In the genomic region with DNA sequence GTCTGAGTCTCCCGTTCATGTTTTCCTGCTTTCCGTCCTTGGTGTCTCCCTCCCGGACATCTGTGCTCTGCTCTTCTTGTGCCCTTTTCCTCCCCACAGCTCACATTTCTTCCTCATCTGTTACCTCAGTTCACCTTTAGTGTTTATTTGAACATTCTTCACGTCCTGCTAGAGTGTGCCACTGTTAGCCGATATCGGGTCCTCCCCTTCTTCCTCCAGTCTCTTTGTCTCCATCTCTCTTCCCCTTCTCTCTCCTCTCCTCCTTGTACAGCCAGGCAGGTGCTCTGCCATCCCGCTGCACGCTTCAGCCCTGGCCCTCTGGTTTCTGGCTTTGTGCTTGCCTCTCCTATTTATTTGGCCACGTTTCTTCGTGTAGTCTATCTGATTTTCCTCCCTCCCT, we compare ENCODE assay signal across 17 mouse cellular contexts. TPM values are rescaled to one million over a fixed set of nuclear protein-coding genes. Genes with fewer than 3 reads are reported as not detected.
DNase-seq lines count a peak whose midpoint lies in the region; ATAC-seq and TF ChIP-seq lines count a peak whose summit lies in the region.
"Had no signal": no experiment of that assay in that cellular context is flagged by ENCODE, and none has a peak within 500 bp of the region (broad histone marks: within the 10 kb centered on the region; RNA-seq: fewer than 3 reads in every experiment).

No protein-coding gene starts in this region.

- TF ChIP-seq EP300 in heart, postnatal 0 days (IDR thresholded peaks at IDR 0.05; ENCODE audit: low read depth), result no peak
- TF ChIP-seq EP300 in liver, postnatal 0 days (IDR thresholded peaks at IDR 0.05; ENCODE audit: low read depth), result no peak

- intact Hi-C loops in gastrocnemius, adult 2 months (cut with DNase I), result no loop called here
- intact Hi-C loops in heart, postnatal 14 days (cut with DNase I), result no loop called here

- peaks cover 5% of the 10 kb centered on the region; the same call in 1 of the 2 replicates for H3K9me3 ChIP-seq in heart, postnatal 0 days (replicated peaks; ENCODE audit: control insufficient read depth, low read length)
- H3K9me3 ChIP-seq in liver, postnatal 0 days (ENCODE audit: low read length), result no peaks in the 10 kb centered on the region
- H3K9me3 ChIP-seq in liver, embryonic 12.5 days (replicated peaks), result 0 out of 2 replicates have a peak, but pooled peaks cover 2% of the 10 kb centered on the region
- H3K9me3 ChIP-seq: limb, embryonic 15.5 days had no signal

- no peaks in the 10 kb centered on the region for H3K36me3 ChIP-seq in heart, postnatal 0 days (replicated peaks; ENCODE audit: control insufficient read depth, insufficient read depth, low read length)
- no peaks in the 10 kb centered on the region for H3K36me3 ChIP-seq in liver, postnatal 0 days (replicated peaks; ENCODE audit: insufficient read depth, low read length)
- H3K36me3 ChIP-seq in liver, embryonic 12.5 days, result no peaks in the 10 kb centered on the region
- H3K36me3 ChIP-seq: hindbrain, embryonic 12.5 days; limb, embryonic 15.5 days had no signal

- WGBS in heart, postnatal 0 days, result 18% methylated on average over 10 of the region's 10 CpGs
- 28% methylated on average over 10 of the region's 10 CpGs for WGBS in liver, postnatal 0 days (ENCODE audit: insufficient replicate concordance)
- 40% methylated on average over 10 of the region's 10 CpGs for WGBS in liver, embryonic 12.5 days (ENCODE audit: insufficient replicate concordance)

- peak overlapping the region; percentile 49 for H3K4me2 ChIP-seq in heart, postnatal 0 days (ENCODE audit: low read depth, low read length)
- peak overlapping the region; percentile 36 for H3K4me2 ChIP-seq in liver, postnatal 0 days (ENCODE audit: low read depth, low read length)
- H3K4me2 ChIP-seq in liver, embryonic 12.5 days, result no peak overlapping the region
- H3K4me2 ChIP-seq: hindbrain, embryonic 12.5 days; limb, embryonic 15.5 days had no signal

- no peak for DNase-seq in gastrocnemius, adult 2 months
- no peak for DNase-seq in gastrocnemius, adult 18-20 months (ENCODE audit: low spot score)
- no peak for DNase-seq in heart, postnatal 0 days (ENCODE audit: low spot score)
- no peak for DNase-seq in heart, postnatal 14 days
- DNase-seq in liver, postnatal 0 days, result no peak
- DNase-seq in frontal cortex, postnatal 14 days (ENCODE audit: low spot score in 2 of 2), result no peak
- DNase-seq: adrenal gland, postnatal 25 days; cerebellum, adult 9-10 months; kidney, adult 11 months had no signal

- no peak for ATAC-seq in heart, postnatal 0 days (ENCODE audit: insufficient read depth, low read depth)
- ATAC-seq in liver, postnatal 0 days, result no peak
- no peak for ATAC-seq in liver, embryonic 12.5 days
- 0 out of 2 replicates have a peak, but pooled peaks have one; percentile 26 for ATAC-seq in megakaryocyte progenitor cell, adult 5-6 weeks (replicated peaks; ENCODE audit: poor library complexity)
- ATAC-seq: forebrain, embryonic 14.5 days; midbrain, embryonic 16.5 days had no signal

- H3K9ac ChIP-seq in heart, postnatal 0 days (replicated peaks; ENCODE audit: low read depth, low read length), result no peak overlapping the region
- no peak overlapping the region; the same call in 1 of the 2 replicates for H3K9ac ChIP-seq in liver, postnatal 0 days (replicated peaks)
- no peak overlapping the region for H3K9ac ChIP-seq in liver, embryonic 12.5 days
- H3K9ac ChIP-seq: hindbrain, embryonic 12.5 days; limb, embryonic 15.5 days had no signal

- no peak for TF ChIP-seq CTCF in gastrocnemius, adult 2 months (IDR thresholded peaks at IDR 0.05)
- TF ChIP-seq CTCF in heart, postnatal 0 days (IDR thresholded peaks at IDR 0.05; ENCODE audit: low read depth), result no peak
- no peak for TF ChIP-seq CTCF in liver, postnatal 0 days (IDR thresholded peaks at IDR 0.05; ENCODE audit: low read depth)

- 0 out of 2 replicates have a peak overlapping the region, but pooled peaks have one; percentile 21 for H3K4me3 ChIP-seq in gastrocnemius, adult 2 months
- H3K4me3 ChIP-seq in heart, postnatal 0 days (ENCODE audit: low read depth, low read length), result no peak overlapping the region
- no peak overlapping the region for H3K4me3 ChIP-seq in liver, postnatal 0 days (ENCODE audit: low read depth, low read length)
- H3K4me3 ChIP-seq in liver, embryonic 12.5 days, result no peak overlapping the region
- H3K4me3 ChIP-seq: hindbrain, embryonic 12.5 days; limb, embryonic 15.5 days had no signal

- no peak overlapping the region; the same call in 1 of the 2 replicates for H3K27ac ChIP-seq in gastrocnemius, adult 2 months
- peak overlapping the region; percentile 62 for H3K27ac ChIP-seq in heart, postnatal 0 days (ENCODE audit: low read depth)
- peak overlapping the region; percentile 60; the same call in 1 of the 2 replicates for H3K27ac ChIP-seq in liver, postnatal 0 days (ENCODE audit: low read depth)
- H3K27ac ChIP-seq in liver, embryonic 12.5 days, result no peak overlapping the region
- H3K27ac ChIP-seq: hindbrain, embryonic 12.5 days; limb, embryonic 15.5 days; macrophage had no signal

- H3K27me3 ChIP-seq in heart, postnatal 0 days (ENCODE audit: control insufficient read depth, insufficient read depth, low read length), result no peaks in the 10 kb centered on the region
- no peaks in the 10 kb centered on the region for H3K27me3 ChIP-seq in liver, postnatal 0 days (ENCODE audit: insufficient read depth, low read length)
- no peaks in the 10 kb centered on the region for H3K27me3 ChIP-seq in liver, embryonic 12.5 days (replicated peaks)
- H3K27me3 ChIP-seq: CH12.LX; hindbrain, embryonic 12.5 days; limb, embryonic 15.5 days had no signal

- H3K4me1 ChIP-seq in heart, postnatal 0 days (ENCODE audit: control insufficient read depth, insufficient read depth), result peaks cover 12% of the 10 kb centered on the region
- peaks cover 13% of the 10 kb centered on the region for H3K4me1 ChIP-seq in liver, postnatal 0 days (ENCODE audit: insufficient read depth)
- H3K4me1 ChIP-seq in liver, embryonic 12.5 days, result peaks cover 15% of the 10 kb centered on the region; the same call in 1 of the 2 replicates
- H3K4me1 ChIP-seq: hindbrain, embryonic 12.5 days; limb, embryonic 15.5 days had no signal

RNA-seq across cellular contexts. Expression of a gene that starts 10.4 kb away (rescaled TPM):
- total RNA-seq in gastrocnemius, adult 2 months (2021), result 1 to 10 TPM; 4.2 to 6.0 TPM
- total RNA-seq in gastrocnemius, adult 18-20 months (2021), result 1 to 10 TPM; 3.7 to 7.0 TPM
- 45.6 and 75.5 TPM in 2 replicates for total RNA-seq in heart, postnatal 0 days (2014; rRNA removed; ENCODE audit: low replicate concordance)
- 75.8 and 78.3 TPM in 2 replicates for polyA plus RNA-seq in heart, postnatal 0 days (2015; fragmentation: Nextera tagmentation; extraction: Ambion mirVana)
- 10 to 100 TPM; 46.3 to 48.9 TPM for total RNA-seq in heart, postnatal 14 days (2021)
- polyA plus RNA-seq in liver, postnatal 0 days (2015; fragmentation: Nextera tagmentation; extraction: Ambion mirVana), result 57.9 and 61.7 TPM in 2 replicates
- polyA plus RNA-seq in liver, embryonic 12.5 days (2016; fragmentation: Nextera tagmentation; extraction: Ambion mirVana), result 28.2 and 28.9 TPM in 2 replicates
- total RNA-seq in megakaryocyte progenitor cell, adult 5-6 weeks (2015), result 0.15 and 0.44 TPM in 2 replicates
- total RNA-seq in megakaryocyte progenitor cell, adult 5-6 weeks (2017), result 0.68 TPM in 1 of 2 replicates, not detected in the other

RNA-seq across cellular contexts. Expression of a gene that starts 29.0 kb away (rescaled TPM):
- under 1 TPM; 0.84 to 0.92 TPM for total RNA-seq in gastrocnemius, adult 2 months (2021)
- under 1 TPM; 0.48 to 0.93 TPM for total RNA-seq in gastrocnemius, adult 18-20 months (2021)
- total RNA-seq in heart, postnatal 0 days (2014; rRNA removed; ENCODE audit: low replicate concordance), result not detected in 2 replicates
- polyA plus RNA-seq in heart, postnatal 0 days (2015; fragmentation: Nextera tagmentation; extraction: Ambion mirVana), result 1.1 and 2.5 TPM in 2 replicates
- total RNA-seq in heart, postnatal 14 days (2021), result 1 to 10 TPM; 2.2 to 2.5 TPM
- polyA plus RNA-seq in liver, postnatal 0 days (2015; fragmentation: Nextera tagmentation; extraction: Ambion mirVana), result 36.5 and 37.8 TPM in 2 replicates
- polyA plus RNA-seq in liver, embryonic 12.5 days (2016; fragmentation: Nextera tagmentation; extraction: Ambion mirVana), result 3.1 TPM in 2 replicates
- 0.42 and 0.67 TPM in 2 replicates for total RNA-seq in megakaryocyte progenitor cell, adult 5-6 weeks (2015)
- total RNA-seq in megakaryocyte progenitor cell, adult 5-6 weeks (2017), result 1.9 and 3.8 TPM in 2 replicates
- polyA plus RNA-seq: macrophage had no signal

RNA-seq across cellular contexts. Expression of a gene that starts 36.6 kb away (rescaled TPM):
- total RNA-seq in gastrocnemius, adult 2 months (2021), result 10 to 100 TPM; 29.9 to 36.8 TPM
- total RNA-seq in gastrocnemius, adult 18-20 months (2021), result 10 to 100 TPM; 24.7 to 26.1 TPM
- 80.2 and 82.0 TPM in 2 replicates for total RNA-seq in heart, postnatal 0 days (2014; rRNA removed; ENCODE audit: low replicate concordance)
- polyA plus RNA-seq in heart, postnatal 0 days (2015; fragmentation: Nextera tagmentation; extraction: Ambion mirVana), result 47.7 and 48.8 TPM in 2 replicates
- 10 to 100 TPM; 42.3 to 46.1 TPM for total RNA-seq in heart, postnatal 14 days (2021)
- 22.6 and 25.4 TPM in 2 replicates for polyA plus RNA-seq in liver, postnatal 0 days (2015; fragmentation: Nextera tagmentation; extraction: Ambion mirVana)
- 27.5 and 28.7 TPM in 2 replicates for polyA plus RNA-seq in liver, embryonic 12.5 days (2016; fragmentation: Nextera tagmentation; extraction: Ambion mirVana)
- 16.3 and 17.1 TPM in 2 replicates for total RNA-seq in megakaryocyte progenitor cell, adult 5-6 weeks (2015)
- total RNA-seq in megakaryocyte progenitor cell, adult 5-6 weeks (2017), result 61.3 and 64.3 TPM in 2 replicates

RNA-seq across cellular contexts. Expression of a gene that starts 55.6 kb away (rescaled TPM):
- total RNA-seq in gastrocnemius, adult 2 months (2021), result 1 to 10 TPM; 1.3 to 1.7 TPM
- 1 to 10 TPM; 1.3 to 1.4 TPM for total RNA-seq in gastrocnemius, adult 18-20 months (2021)
- total RNA-seq in heart, postnatal 0 days (2014; rRNA removed; ENCODE audit: low replicate concordance), result 8.0 and 10.0 TPM in 2 replicates
- polyA plus RNA-seq in heart, postnatal 0 days (2015; fragmentation: Nextera tagmentation; extraction: Ambion mirVana), result 13.5 and 14.6 TPM in 2 replicates
- total RNA-seq in heart, postnatal 14 days (2021), result 1 to 10 TPM; 2.8 to 3.2 TPM
- polyA plus RNA-seq in liver, postnatal 0 days (2015; fragmentation: Nextera tagmentation; extraction: Ambion mirVana), result 8.4 and 8.9 TPM in 2 replicates
- 4.2 and 4.8 TPM in 2 replicates for polyA plus RNA-seq in liver, embryonic 12.5 days (2016; fragmentation: Nextera tagmentation; extraction: Ambion mirVana)
- total RNA-seq in megakaryocyte progenitor cell, adult 5-6 weeks (2015), result 5.1 and 5.8 TPM in 2 replicates
- 9.1 and 10.8 TPM in 2 replicates for total RNA-seq in megakaryocyte progenitor cell, adult 5-6 weeks (2017)

RNA-seq across cellular contexts. Expression of a gene that starts 58.9 kb away (rescaled TPM):
- total RNA-seq in gastrocnemius, adult 2 months (2021), result under 1 TPM; 0.38 to 0.73 TPM
- under 1 TPM; 0.53 to 0.90 TPM for total RNA-seq in gastrocnemius, adult 18-20 months (2021)
- total RNA-seq in heart, postnatal 0 days (2014; rRNA removed; ENCODE audit: low replicate concordance), result 1.6 and 3.4 TPM in 2 replicates
- polyA plus RNA-seq in heart, postnatal 0 days (2015; fragmentation: Nextera tagmentation; extraction: Ambion mirVana), result 0.52 and 0.79 TPM in 2 replicates
- 1 to 10 TPM; 2.3 to 4.5 TPM for total RNA-seq in heart, postnatal 14 days (2021)
- polyA plus RNA-seq in liver, postnatal 0 days (2015; fragmentation: Nextera tagmentation; extraction: Ambion mirVana), result 5.6 and 7.0 TPM in 2 replicates
- 4.7 and 5.3 TPM in 2 replicates for polyA plus RNA-seq in liver, embryonic 12.5 days (2016; fragmentation: Nextera tagmentation; extraction: Ambion mirVana)
- 30.2 and 31.7 TPM in 2 replicates for total RNA-seq in megakaryocyte progenitor cell, adult 5-6 weeks (2015)
- total RNA-seq in megakaryocyte progenitor cell, adult 5-6 weeks (2017), result 68.0 and 70.5 TPM in 2 replicates

Comparison
In these comparisons a context has a peak if more than half of its experiments do, and no peak if none do; other contexts are left out.
1. H3K27ac ChIP-seq: peak in heart, postnatal 0 days (single experiment) and liver, postnatal 0 days (single experiment); none in gastrocnemius, adult 2 months (single experiment) and liver, embryonic 12.5 days (single experiment).